Mouse (Mus musculus) brain, embryonic 14.5 days (tissue): ENCODE measurements around the gene Vkorc1.

Source experiments
- CTCF ChIP-seq: fragments of 200-500 bp; IDR thresholded peaks from 2 replicates; pipeline ENCODE4 v1.5.1; 2012; ENCODE audit warnings: inconsistent platforms, mild to moderate bottlenecking, moderate library complexity, borderline replicate concordance; ENCODE audit not compliant: insufficient read depth, insufficient read length; ENCODE audit errors: extremely low read depth
- POLR2A ChIP-seq: fragments of 200-500 bp; IDR thresholded peaks from 2 replicates; pipeline ENCODE4 v1.6.1; 2012; ENCODE audit warnings: mild to moderate bottlenecking, inconsistent platforms, borderline replicate concordance; ENCODE audit not compliant: poor library complexity, insufficient read depth, insufficient read length, severe bottlenecking; ENCODE audit errors: extremely low read depth

DNA sequence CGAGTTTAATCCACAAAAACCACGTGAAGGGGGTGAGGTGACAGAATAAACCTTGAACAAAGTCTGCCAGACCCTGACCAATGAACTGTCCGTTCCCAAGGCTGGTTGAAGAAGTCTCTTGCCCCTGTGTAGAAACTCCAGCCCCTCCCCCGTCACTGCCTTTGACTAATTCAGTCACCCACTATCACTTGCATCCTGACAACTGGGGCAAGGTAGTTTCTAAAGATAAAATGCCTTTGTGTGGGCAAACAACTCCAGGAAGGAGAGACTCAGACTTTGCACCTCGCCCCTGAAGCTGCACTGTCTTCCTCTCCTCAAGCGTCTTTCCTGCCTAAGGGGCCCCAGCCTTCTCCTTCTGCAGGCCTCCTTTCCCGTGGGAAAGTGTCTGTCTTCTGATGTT lies 4.6 kb upstream of the Vkorc1 start:
- TF ChIP-seq CTCF (no peak), POLR2A (no peak)
